Mouse (Mus musculus) midbrain, embryonic 13.5 days (tissue): ENCODE measurements around the gene Bod1l. TPM values are rescaled to one million over a fixed set of nuclear protein-coding genes. Genes with fewer than 3 reads are reported as not detected.

ENCODE experiments used
- ATAC-seq: fragments of 200-750 bp; cut with Nextera tagmentation; 2 replicates; pipeline ENCODE4 v1.8.0; 2017; ENCODE audit warnings: mild to moderate bottlenecking, moderate TSS enrichment, moderate library complexity
- H3K27ac ChIP-seq: fragments of 300-500 bp; sonication (generic); 2 replicates; pipeline ENCODE4 v1.5.1; 2015; ENCODE audit warnings: inconsistent platforms, mild to moderate bottlenecking, moderate library complexity
- H3K27me3 ChIP-seq: fragments of 300-500 bp; sonication (generic); 2 replicates; pipeline ENCODE4 v1.6.1; 2015; ENCODE audit warnings: mild to moderate bottlenecking, inconsistent platforms
- H3K36me3 ChIP-seq: fragments of 300-500 bp; sonication (generic); 2 replicates; pipeline ENCODE4 v1.6.1; 2015; ENCODE audit warnings: mild to moderate bottlenecking, inconsistent platforms
- H3K4me1 ChIP-seq: fragments of 300-500 bp; sonication (generic); replicated peaks from 2 replicates; pipeline ENCODE4 v1.6.1; 2015; ENCODE audit warnings: inconsistent platforms
- H3K4me2 ChIP-seq: fragments of 300-500 bp; sonication (generic); replicated peaks from 2 replicates; pipeline ENCODE4 v1.6.1; 2015; ENCODE audit warnings: moderate library complexity, mild to moderate bottlenecking, inconsistent platforms
- H3K4me3 ChIP-seq: fragments of 300-500 bp; sonication (generic); replicated peaks from 2 replicates; pipeline ENCODE4 v1.5.1; 2015; ENCODE audit warnings: mild to moderate bottlenecking, inconsistent platforms
- H3K9ac ChIP-seq: fragments of 300-500 bp; sonication (generic); replicated peaks from 2 replicates; pipeline ENCODE4 v1.6.1; 2015; ENCODE audit warnings: mild to moderate bottlenecking, inconsistent platforms
- H3K9me3 ChIP-seq: fragments of 300-500 bp; sonication (generic); 2 replicates; pipeline ENCODE4 v1.6.1; 2016; ENCODE audit warnings: mild to moderate bottlenecking, inconsistent platforms
- WGBS: fragments of 180-500 bp; shearing (Covaris S2); methylation state at CpG from one replicate; pipeline ENCODE4 v1.1.7; 2015; 5-methylcytosine and 5-hydroxymethylcytosine counted together
- polyA plus RNA-seq: library from polyadenylated mRNA; unstranded; fragments of >200 nt; fragmentation: Nextera tagmentation; extraction: Ambion mirVana; gene quantifications from 2 replicates; pipeline ENCODE4 v1.2.1, GENCODE M21; 2015

The Bod1l gene
- polyA plus RNA-seq, 1 experiment from 2014 or later: 31.8 TPM

DNA sequence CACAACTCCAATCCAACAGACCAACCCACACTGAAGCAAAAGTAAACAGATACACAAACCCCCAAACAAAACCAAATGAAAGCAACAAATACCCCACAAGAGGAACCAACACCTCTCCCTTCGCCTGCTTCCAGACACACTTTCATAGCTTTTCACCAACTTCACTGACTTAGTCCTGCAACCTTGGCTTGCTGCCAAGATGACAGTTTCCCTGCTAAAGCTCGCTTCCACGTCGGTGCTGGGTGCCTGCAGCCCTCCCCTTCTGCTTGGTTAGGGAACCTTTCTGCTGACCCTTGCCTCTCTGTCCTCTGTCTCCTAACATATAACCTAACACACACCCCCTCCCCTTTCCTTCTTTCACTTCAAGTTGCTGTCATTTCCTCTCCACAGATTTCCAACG, 1.4 kb downstream of the Bod1l start:
- Histone ChIP-seq H3K4me2 (peak overlapping the region; percentile 94), H3K27me3 (no peaks in the 10 kb centered on the region), H3K4me1 (peaks cover 24% of the 10 kb centered on the region), H3K9me3 (no peaks in the 10 kb centered on the region), H3K9ac (peak overlapping the region; percentile 96), H3K4me3 (peak overlapping the region; percentile 99), H3K36me3 (peaks cover 4% of the 10 kb centered on the region), H3K27ac (no peak overlapping the region)
- WGBS: 52% methylated on average over 5 of the region's 5 CpGs
- ATAC-seq: no peak

DNA sequence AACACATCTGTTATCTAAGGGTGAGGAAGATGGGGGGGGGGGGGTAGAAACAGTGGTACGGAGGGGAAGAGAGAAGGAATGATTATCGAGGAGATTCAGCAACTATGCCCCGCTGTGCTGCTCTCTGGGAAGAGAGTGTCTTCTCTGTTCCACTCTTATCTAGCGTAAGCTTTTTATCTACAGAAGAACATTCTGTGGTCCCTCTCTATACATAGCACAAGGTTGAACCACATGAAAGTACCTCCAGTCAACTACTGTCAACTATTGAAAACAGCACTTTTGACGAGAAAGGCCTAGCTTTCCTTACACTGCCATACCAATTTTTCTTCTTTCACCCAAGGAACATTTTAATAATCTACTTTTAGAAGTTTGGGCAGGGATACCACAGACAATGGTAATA, 2.4 kb downstream of the Bod1l start:
- no peak overlapping the region for H3K4me3 ChIP-seq
- H3K9me3 ChIP-seq: no peaks in the 10 kb centered on the region
- H3K36me3 ChIP-seq: peaks cover 8% of the 10 kb centered on the region
- no peak overlapping the region for H3K27ac ChIP-seq
- H3K4me2 ChIP-seq: no peak overlapping the region
- peaks cover 24% of the 10 kb centered on the region for H3K4me1 ChIP-seq
- WGBS: 92% methylated on average over 5 of the region's 5 CpGs
- ATAC-seq: no peak
- no peaks in the 10 kb centered on the region for H3K27me3 ChIP-seq
- H3K9ac ChIP-seq: no peak overlapping the region

DNA sequence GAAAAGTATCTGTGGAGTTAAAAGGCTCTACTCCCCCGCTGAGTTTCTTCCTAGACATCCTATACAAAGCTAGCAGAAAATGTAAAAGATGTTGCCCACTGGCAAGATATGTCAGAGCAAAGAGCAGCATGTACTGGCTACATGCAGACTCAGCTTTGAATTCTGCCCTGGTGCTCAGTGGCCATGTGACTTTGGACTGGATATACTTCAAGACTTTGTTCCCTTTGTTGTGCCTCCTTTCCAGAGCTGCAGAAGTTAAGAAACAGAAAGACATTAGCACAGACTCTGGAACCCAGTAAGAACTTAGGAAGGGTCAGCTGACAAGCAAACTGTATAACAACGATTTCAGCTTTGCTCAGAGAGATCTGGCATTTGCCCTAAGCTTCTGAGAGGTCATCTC, 14.0 kb downstream of the Bod1l start:
- peaks cover 81% of the 10 kb centered on the region for H3K36me3 ChIP-seq
- no peak overlapping the region for H3K4me2 ChIP-seq
- H3K27me3 ChIP-seq: no peaks in the 10 kb centered on the region
- H3K4me1 ChIP-seq: no peaks in the 10 kb centered on the region
- no peaks in the 10 kb centered on the region for H3K9me3 ChIP-seq
- H3K9ac ChIP-seq: no peak overlapping the region
- ATAC-seq: no peak
- H3K27ac ChIP-seq: no peak overlapping the region
- WGBS: 90% methylated on average over 2 of the region's 2 CpGs
- H3K4me3 ChIP-seq: no peak overlapping the region

DNA sequence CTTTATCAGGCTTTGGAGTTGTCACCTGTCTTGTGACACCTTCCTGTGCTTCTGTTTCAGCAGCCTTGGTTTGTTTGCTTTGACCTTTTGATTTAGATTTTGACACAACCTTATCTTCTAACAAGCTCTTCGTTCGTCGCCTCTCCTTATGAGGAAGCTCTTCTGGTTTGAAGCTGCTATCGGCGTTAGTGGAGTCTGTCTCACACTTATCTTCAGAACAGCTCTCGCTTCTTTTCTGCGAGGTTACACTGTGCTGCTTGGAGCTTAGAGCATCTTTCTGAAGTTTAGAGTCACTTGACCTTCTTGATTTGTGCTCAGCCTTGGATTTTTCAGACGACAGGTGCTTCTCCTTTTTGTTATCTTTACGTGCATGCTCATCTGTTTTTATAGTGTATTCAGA, 23.0 kb downstream of the Bod1l start:
- Histone ChIP-seq H3K4me3 (no peak overlapping the region), H3K4me2 (no peak overlapping the region), H3K36me3 (peaks cover 88% of the 10 kb centered on the region), H3K27me3 (no peaks in the 10 kb centered on the region), H3K9ac (no peak overlapping the region), H3K4me1 (no peaks in the 10 kb centered on the region), H3K27ac (no peak overlapping the region), H3K9me3 (no peaks in the 10 kb centered on the region)
- ATAC-seq: no peak
- WGBS: 95% methylated on average over 9 of the region's 9 CpGs

DNA sequence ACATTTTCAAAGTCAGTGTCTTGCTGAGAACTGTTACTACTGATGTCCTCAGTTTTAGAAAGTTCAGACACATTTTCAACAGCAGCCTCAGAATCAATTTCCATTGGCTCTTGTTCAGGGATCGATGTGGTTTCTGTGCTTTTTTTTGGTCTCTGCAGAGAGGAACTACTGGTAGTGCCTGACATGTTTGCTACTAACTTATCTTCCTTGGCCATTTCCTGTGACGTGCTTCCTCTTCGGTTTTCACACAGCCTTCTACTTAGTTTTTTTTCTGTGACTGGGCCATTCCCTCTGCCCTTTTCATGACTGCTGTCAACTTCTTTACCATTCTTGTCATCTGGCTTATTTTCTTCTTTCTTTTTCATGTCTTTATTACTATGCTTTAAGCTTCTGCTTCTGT, 23.6 kb downstream of the Bod1l start:
- 94% methylated on average over 3 of the region's 3 CpGs for WGBS

DNA sequence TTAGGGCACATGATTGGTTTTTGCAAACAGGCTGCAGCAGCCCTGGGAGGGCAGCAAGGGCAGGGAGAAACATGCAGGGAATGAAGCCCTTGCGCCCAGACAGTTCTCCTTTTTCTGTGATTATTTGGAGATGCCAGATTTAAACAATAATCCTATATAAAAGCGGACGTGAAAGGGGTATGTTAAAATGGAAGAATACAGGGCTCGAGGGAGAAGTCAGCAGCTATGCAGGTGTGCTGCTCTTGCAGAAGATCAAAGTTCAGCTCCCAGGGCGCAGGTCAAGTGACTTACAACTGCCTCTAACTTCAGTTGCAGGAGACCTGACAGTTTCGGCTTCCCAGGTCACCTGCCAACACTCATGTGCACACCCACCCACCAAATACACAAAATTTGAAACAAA, 31.6 kb downstream of the Bod1l start:
- H3K27ac ChIP-seq: no peak overlapping the region
- 90% methylated on average over 6 of the region's 6 CpGs for WGBS
- H3K4me2 ChIP-seq: no peak overlapping the region
- ATAC-seq: no peak
- H3K27me3 ChIP-seq: no peaks in the 10 kb centered on the region
- H3K9ac ChIP-seq: no peak overlapping the region
- peaks cover 75% of the 10 kb centered on the region for H3K36me3 ChIP-seq
- H3K9me3 ChIP-seq: no peaks in the 10 kb centered on the region
- no peaks in the 10 kb centered on the region for H3K4me1 ChIP-seq
- no peak overlapping the region for H3K4me3 ChIP-seq

More for the DNA sequence above, 23.6 kb downstream of the Bod1l start:
- Histone ChIP-seq H3K4me3 (no peak overlapping the region), H3K27ac (no peak overlapping the region), H3K4me1 (no peaks in the 10 kb centered on the region), H3K9ac (no peak overlapping the region), H3K27me3 (no peaks in the 10 kb centered on the region), H3K9me3 (no peaks in the 10 kb centered on the region), H3K4me2 (no peak overlapping the region), H3K36me3 (peaks cover 89% of the 10 kb centered on the region)
- ATAC-seq: no peak

DNA sequence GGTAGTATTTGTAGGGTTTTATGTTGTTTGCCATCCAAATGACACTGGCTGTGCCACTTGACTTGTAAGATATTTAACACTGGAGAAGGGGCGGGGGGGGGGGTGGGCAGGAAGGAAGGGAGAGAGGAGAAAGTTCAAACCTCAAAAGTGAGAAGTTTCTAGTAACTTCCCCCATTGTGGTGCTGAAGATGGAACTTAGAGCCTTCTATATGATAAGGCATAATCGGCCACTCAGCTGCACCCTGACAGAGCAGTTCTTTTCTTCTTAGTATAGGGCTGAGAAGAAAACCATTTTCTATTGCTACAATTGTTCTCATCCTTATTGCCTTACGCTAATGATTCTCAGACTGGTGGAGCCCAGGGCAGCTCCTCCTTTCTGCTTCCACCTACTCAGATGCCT, 32.8 kb downstream of the Bod1l start:
- H3K36me3 ChIP-seq: peaks cover 75% of the 10 kb centered on the region
- no peak overlapping the region for H3K9ac ChIP-seq
- H3K27ac ChIP-seq: no peak overlapping the region
- no peaks in the 10 kb centered on the region for H3K9me3 ChIP-seq
- H3K4me3 ChIP-seq: no peak overlapping the region
- H3K27me3 ChIP-seq: no peaks in the 10 kb centered on the region
- H3K4me2 ChIP-seq: no peak overlapping the region
- no peaks in the 10 kb centered on the region for H3K4me1 ChIP-seq
- WGBS: 87% methylated on average over 3 of the region's 3 CpGs
- ATAC-seq: no peak

DNA sequence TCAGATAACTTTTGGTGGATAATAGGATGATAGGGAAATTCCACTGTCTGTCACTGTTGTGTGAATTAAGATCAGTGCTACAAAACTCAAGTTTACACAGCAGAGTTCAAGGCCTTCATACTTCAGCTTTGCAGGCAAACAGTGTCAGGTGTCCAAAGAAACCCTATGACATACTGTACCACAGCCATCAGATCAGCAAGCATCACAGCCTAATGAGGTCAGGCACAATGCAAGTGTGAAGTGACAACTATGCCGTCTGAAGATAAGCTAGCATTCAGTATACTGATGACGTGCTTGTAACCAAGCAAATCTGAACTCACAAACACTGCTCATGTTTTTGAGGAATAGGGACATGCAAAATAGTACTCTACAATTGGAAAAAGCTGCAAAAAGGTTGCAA, 36.7 kb downstream of the Bod1l start:
- Histone ChIP-seq H3K9ac (no peak overlapping the region), H3K27ac (no peak overlapping the region), H3K4me2 (no peak overlapping the region), H3K4me1 (no peaks in the 10 kb centered on the region), H3K9me3 (no peaks in the 10 kb centered on the region), H3K36me3 (peaks cover 71% of the 10 kb centered on the region), H3K4me3 (no peak overlapping the region), H3K27me3 (no peaks in the 10 kb centered on the region)
- 85% methylated on average over 2 of the region's 2 CpGs for WGBS
- ATAC-seq: no peak

DNA sequence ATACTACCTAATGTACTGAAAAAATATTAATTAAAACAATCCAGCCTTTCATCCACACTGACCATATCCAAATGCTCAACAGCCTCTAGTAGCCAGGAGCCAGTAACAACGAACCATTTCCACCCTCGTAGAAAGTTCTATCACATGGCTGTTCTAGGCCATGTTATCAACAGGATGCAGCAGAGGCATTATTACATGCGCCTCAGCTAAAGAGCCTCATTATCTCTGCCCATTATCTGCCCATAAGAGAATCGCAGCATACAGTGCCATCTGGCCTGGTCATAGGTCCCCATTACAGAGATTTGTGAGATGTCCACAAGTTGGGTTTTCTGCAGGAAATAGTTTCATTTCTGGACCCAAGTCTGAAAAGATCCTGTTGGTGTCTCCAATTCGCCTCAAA, 37.9 kb downstream of the Bod1l start:
- Histone ChIP-seq H3K27ac (no peak overlapping the region), H3K9ac (no peak overlapping the region), H3K27me3 (no peaks in the 10 kb centered on the region), H3K4me2 (no peak overlapping the region), H3K36me3 (peaks cover 61% of the 10 kb centered on the region), H3K4me1 (no peaks in the 10 kb centered on the region), H3K4me3 (no peak overlapping the region), H3K9me3 (no peaks in the 10 kb centered on the region)
- no peak for ATAC-seq
- 96% methylated on average over 5 of the region's 5 CpGs for WGBS

DNA sequence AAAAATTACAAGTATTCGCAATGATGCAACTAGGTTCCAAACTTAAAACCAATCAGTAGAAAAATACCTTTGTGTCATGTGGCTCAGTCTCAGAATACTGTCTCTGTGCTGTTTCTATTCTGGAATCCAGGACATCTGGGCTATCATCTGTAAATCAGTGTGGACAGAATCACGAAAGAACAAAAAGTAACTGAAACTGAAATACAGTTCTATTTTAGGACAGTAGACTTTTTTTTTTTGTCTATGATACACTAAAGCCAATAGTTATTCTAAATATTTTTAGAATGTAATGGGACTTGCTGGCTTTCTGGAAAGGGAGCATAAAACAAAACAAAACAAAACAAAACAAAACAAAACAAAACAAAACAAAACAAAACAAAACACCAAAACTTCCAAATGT, 39.0 kb downstream of the Bod1l start:
- ATAC-seq: no peak
- H3K9ac ChIP-seq: no peak overlapping the region
- no peaks in the 10 kb centered on the region for H3K4me1 ChIP-seq
- peaks cover 62% of the 10 kb centered on the region for H3K36me3 ChIP-seq
- no peaks in the 10 kb centered on the region for H3K27me3 ChIP-seq
- no peak overlapping the region for H3K4me2 ChIP-seq
- WGBS: 96% methylated on average over 2 of the region's 2 CpGs
- no peaks in the 10 kb centered on the region for H3K9me3 ChIP-seq
- no peak overlapping the region for H3K4me3 ChIP-seq
- no peak overlapping the region for H3K27ac ChIP-seq

DNA sequence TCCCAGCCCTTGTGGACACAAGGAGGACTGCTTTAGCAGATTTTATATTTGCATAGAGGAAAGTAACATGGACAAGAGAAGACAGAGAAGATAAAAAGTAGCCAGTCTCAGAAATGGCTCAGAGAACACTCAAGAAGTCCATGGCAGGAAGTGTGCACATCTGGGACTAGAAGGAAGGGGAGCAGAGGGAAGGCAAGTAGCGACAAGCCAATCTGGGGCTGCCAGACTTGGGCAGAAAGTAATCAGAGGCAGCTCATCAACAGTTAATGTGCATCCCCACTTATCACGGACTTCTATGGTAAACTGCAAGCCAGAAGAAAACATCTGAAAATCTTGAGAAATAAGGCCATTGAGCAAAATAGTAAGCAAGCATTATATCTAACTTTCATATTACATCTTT, 39.5 kb downstream of the Bod1l start:
- Histone ChIP-seq H3K4me1 (no peaks in the 10 kb centered on the region), H3K27ac (no peak overlapping the region), H3K4me3 (no peak overlapping the region), H3K27me3 (no peaks in the 10 kb centered on the region), H3K36me3 (peaks cover 61% of the 10 kb centered on the region), H3K9ac (no peak overlapping the region), H3K9me3 (no peaks in the 10 kb centered on the region), H3K4me2 (no peak overlapping the region)
- ATAC-seq: no peak
- 86% methylated on average over 2 of the region's 2 CpGs for WGBS

DNA sequence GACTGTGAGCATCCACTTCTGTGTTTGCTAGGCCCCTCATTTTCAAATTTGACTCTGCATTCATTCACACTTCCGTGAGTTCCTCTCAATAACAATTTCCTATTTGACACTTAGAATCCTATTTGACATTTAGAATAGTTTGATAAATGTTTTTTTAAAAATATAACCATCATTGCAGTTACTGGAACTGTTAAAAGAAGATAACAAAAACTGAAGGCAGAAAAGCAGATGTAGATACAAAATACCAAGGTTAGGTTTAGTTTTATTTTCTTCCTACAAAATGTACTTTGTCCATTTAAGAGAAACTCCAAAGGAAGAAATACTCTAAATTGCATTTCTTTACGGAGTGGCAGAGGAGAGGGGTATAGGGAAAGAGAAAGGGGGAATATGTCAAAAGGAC, 42.5 kb downstream of the Bod1l start:
- Histone ChIP-seq H3K9ac (no peak overlapping the region), H3K27ac (no peak overlapping the region), H3K4me3 (no peak overlapping the region), H3K4me1 (no peaks in the 10 kb centered on the region), H3K36me3 (peaks cover 59% of the 10 kb centered on the region), H3K27me3 (no peaks in the 10 kb centered on the region), H3K9me3 (no peaks in the 10 kb centered on the region), H3K4me2 (no peak overlapping the region)
- ATAC-seq: no peak
- 94% methylated on average over 2 of the region's 2 CpGs for WGBS

DNA sequence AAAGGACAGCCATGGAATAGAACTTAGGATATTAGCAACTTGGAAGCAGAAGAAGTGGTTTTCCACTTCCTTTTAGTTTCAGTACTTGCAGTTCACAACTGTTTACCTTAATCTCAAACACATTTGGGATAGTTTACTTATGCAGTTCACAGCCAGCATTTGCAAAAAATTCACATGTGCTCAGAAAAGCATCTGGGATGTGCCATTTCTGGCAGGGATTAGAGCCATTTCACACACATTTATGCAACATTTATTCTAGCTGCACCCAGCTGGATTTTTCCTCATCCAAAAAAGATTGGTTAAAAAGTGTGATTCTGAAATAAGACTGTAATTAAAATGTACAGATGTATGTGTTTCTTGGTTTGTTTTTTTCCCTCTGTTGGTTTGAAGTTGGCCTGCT, 49.7 kb downstream of the Bod1l start:
- Histone ChIP-seq H3K4me2 (no peak overlapping the region), H3K36me3 (peaks cover 79% of the 10 kb centered on the region)
- no peak for ATAC-seq

More for the DNA sequence above, 49.7 kb downstream of the Bod1l start:
- no peak overlapping the region for H3K4me3 ChIP-seq
- H3K27me3 ChIP-seq: no peaks in the 10 kb centered on the region
- H3K9ac ChIP-seq: no peak overlapping the region
- no peaks in the 10 kb centered on the region for H3K4me1 ChIP-seq
- no peaks in the 10 kb centered on the region for H3K9me3 ChIP-seq
- no peak overlapping the region for H3K27ac ChIP-seq
